Mouse (Mus musculus): ENCODE data around the gene Ear6.
"Not testable (repeated sequence)": the region's sequence is repeated elsewhere in the genome, so short reads cannot be mapped to it uniquely, and the experiment has no call there.

The Ear6 gene

GRCm38 (mm10) chr14:51853399-51853798 is at the start of gene Ear6:
Gene Ear6 (plus strand): TSS chr14:51853699.
- POLR2A ChIA-PET, result no interaction called here
- CTCF ChIA-PET, result no interaction called here

- ChIA-PET POLR2A (no interaction called here), CTCF (no interaction called here)
Measured at GRCm38 (mm10) chr14:51826625-51827024, 26.9 kb upstream of the Ear6 start.

GRCm38 (mm10) chr14:51827842-51828241 is 25.7 kb upstream of the Ear6 start:
- CTCF ChIA-PET, POLR2A ChIA-PET: not testable (repeated sequence)

- CTCF ChIA-PET, result interaction anchor here in 1 of 4 experiments (1.1 kb wide), 1 partner anchor 40 kb away, joined by 5 read pairs; no protein-coding TSS in a partner anchor
- POLR2A ChIA-PET, result no interaction called here
Measured at GRCm38 (mm10) chr14:51829188-51829587, 24.3 kb upstream of the Ear6 start.

GRCm38 (mm10) chr14:51838480-51838879 is 15.0 kb upstream of the Ear6 start:
- CTCF ChIA-PET, result interaction anchor here in 3 of 4 experiments (0.8 to 1.2 kb wide), 5 partner anchors 24 to 740 kb away, joined by 3 to 4 read pairs (median 3); no protein-coding TSS in a partner anchor
- POLR2A ChIA-PET, result interaction anchor here in 1 of 4 experiments (0.6 kb wide), 1 partner anchor 896 kb away, joined by 6 read pairs; no protein-coding TSS in a partner anchor

- POLR2A ChIA-PET, result interaction anchor here in 1 of 4 experiments (1.2 kb wide), 1 partner anchor 590 kb away, joined by 3 read pairs; no protein-coding TSS in a partner anchor
- CTCF ChIA-PET, result interaction anchor here in 1 of 4 experiments (0.8 kb wide), 1 partner anchor 9 kb away, joined by 3 read pairs; no protein-coding TSS in a partner anchor
Measured at GRCm38 (mm10) chr14:51842250-51842649, 11.2 kb upstream of the Ear6 start.

GRCm38 (mm10) chr14:51842781-51843180 is 10.7 kb upstream of the Ear6 start:
- CTCF ChIA-PET, result no interaction called here
- POLR2A ChIA-PET, result interaction anchor here in 1 of 4 experiments (0.6 kb wide), 1 partner anchor 180 kb away, joined by 3 read pairs; no protein-coding TSS in a partner anchor

GRCm38 (mm10) chr14:51843882-51844281 is 9.6 kb upstream of the Ear6 start:
- CTCF ChIA-PET, result no interaction called here
- POLR2A ChIA-PET, result interaction anchor here in 2 of 4 experiments (0.6 to 1.2 kb wide), 2 partner anchors 51 to 222 kb away, joined by 3 to 4 read pairs; no protein-coding TSS in a partner anchor

- ChIA-PET CTCF (interaction anchor here in 1 of 4 experiments (0.5 kb wide), 1 partner anchor 1077 kb away, joined by 3 read pairs; no protein-coding TSS in a partner anchor), POLR2A (no interaction called here)
Measured at GRCm38 (mm10) chr14:51846566-51846965, 6.9 kb upstream of the Ear6 start.

GRCm38 (mm10) chr14:51851006-51851405 is 2.5 kb upstream of the Ear6 start:
- POLR2A ChIA-PET, result not testable (repeated sequence)
- CTCF ChIA-PET, result interaction anchor here in 2 of 4 experiments (1.0 to 1.1 kb wide), 4 partner anchors 9 to 80 kb away, joined by 3 to 6 read pairs (median 4); no protein-coding TSS in a partner anchor

- POLR2A ChIA-PET, result not testable (repeated sequence)
- CTCF ChIA-PET, result interaction anchor here in 1 of 4 experiments (0.6 kb wide), 1 partner anchor 757 kb away, joined by 3 read pairs; no protein-coding TSS in a partner anchor
Measured at GRCm38 (mm10) chr14:51855280-51855679, 1.8 kb downstream of the Ear6 start.

- ChIA-PET POLR2A (interaction anchor here in 1 of 4 experiments (0.7 kb wide), 1 partner anchor 14 kb away, joined by 3 read pairs; no protein-coding TSS in a partner anchor), CTCF (interaction anchor here in 2 of 4 experiments (0.6 to 1.6 kb wide), 6 partner anchors 20 to 446 kb away, joined by 3 to 13 read pairs (median 4); no protein-coding TSS in a partner anchor)
Measured at GRCm38 (mm10) chr14:51863603-51864002, 10.1 kb downstream of the Ear6 start.

- CTCF ChIA-PET, result interaction anchor here in 1 of 4 experiments (0.6 kb wide), 1 partner anchor 374 kb away, joined by 5 read pairs; no protein-coding TSS in a partner anchor
- POLR2A ChIA-PET, result interaction anchor here in 1 of 4 experiments (2.0 kb wide), 1 partner anchor 13 kb away, joined by 7 read pairs; no protein-coding TSS in a partner anchor
Measured at GRCm38 (mm10) chr14:51870756-51871155, 17.3 kb downstream of the Ear6 start.

- POLR2A ChIA-PET, result interaction anchor here in 1 of 4 experiments (2.0 kb wide), 1 partner anchor 12 kb away, joined by 7 read pairs; no protein-coding TSS in a partner anchor
- CTCF ChIA-PET, result interaction anchor here in 1 of 4 experiments (0.6 kb wide), 1 partner anchor 391 kb away, joined by 3 read pairs; no protein-coding TSS in a partner anchor
Measured at GRCm38 (mm10) chr14:51871741-51872140, 18.2 kb downstream of the Ear6 start.

GRCm38 (mm10) chr14:51877517-51877916 is 24.0 kb downstream of the Ear6 start:
- ChIA-PET POLR2A (interaction anchor here in 2 of 4 experiments (0.6 to 1.7 kb wide), 6 partner anchors 26 to 226 kb away, joined by 3 to 5 read pairs (median 4); partner anchors contain the start of genes Hnrnpc (in 2 of the 2) and Zfp219 (in 1 of the 2)), CTCF (interaction anchor here in 1 of 4 experiments (0.6 kb wide), 1 partner anchor 16 kb away, joined by 4 read pairs; no protein-coding TSS in a partner anchor)

- ChIA-PET POLR2A (interaction anchor here (0.6 to 3.5 kb wide), 54 partner anchors 9 to 959 kb away, joined by 3 to 22 read pairs (median 5); partner anchors contain the start of genes Hnrnpc (in 2 of the 4), Ndrg2 (in 2 of the 4), Rab2b (in 2 of the 4) and Tox4 (in 2 of the 4)), CTCF (interaction anchor here (0.6 to 2.3 kb wide), 43 partner anchors 8 to 887 kb away, joined by 3 to 17 read pairs (median 4); partner anchors contain the start of gene Slc39a2 (in 2 of the 4))
Measured at GRCm38 (mm10) chr14:51883527-51884030, 30.1 kb downstream of the Ear6 start.

GRCm38 (mm10) chr14:51884031-51884544 is 30.6 kb downstream of the Ear6 start:
- ChIA-PET CTCF (interaction anchor here (0.6 to 2.3 kb wide), 27 partner anchors 9 to 335 kb away, joined by 3 to 17 read pairs (median 5); partner anchors contain the start of gene Slc39a2 (in 2 of the 4)), POLR2A (interaction anchor here (0.5 to 3.5 kb wide), 56 partner anchors 9 to 960 kb away, joined by 3 to 22 read pairs (median 5); partner anchors contain the start of genes Zfp219 (in 3 of the 4), Hnrnpc (in 2 of the 4), Ndrg2 (in 2 of the 4) and Rab2b (in 2 of the 4))

- ChIA-PET POLR2A (interaction anchor here (0.5 to 3.5 kb wide), 45 partner anchors 8 to 795 kb away, joined by 3 to 22 read pairs (median 6); partner anchors contain the start of genes Zfp219 (in 3 of the 4), Hnrnpc (in 2 of the 4), Ndrg2 (in 1 of the 4) and Rab2b (in 1 of the 4)), CTCF (interaction anchor here (0.6 to 2.3 kb wide), 14 partner anchors 8 to 336 kb away, joined by 3 to 16 read pairs (median 6); partner anchors contain the start of gene Slc39a2 (in 1 of the 4))
Measured at GRCm38 (mm10) chr14:51884598-51885331, 31.3 kb downstream of the Ear6 start, which contains the start of gene Mettl17. Gene Mettl17 (plus strand): TSS chr14:51884842.

Measured in embryonic stem cell, embryonic (primary cell).